Mouse (Mus musculus): ENCODE data around the gene Tas2r135.

- TF ChIP-seq CTCF (IDR thresholded peaks at IDR 0.05; ENCODE audit: extremely low read depth, insufficient read depth, insufficient read length, insufficient replicate concordance) (no peak), POLR2A (IDR thresholded peaks at IDR 0.05; ENCODE audit: low read depth, low read length) (no peak)
Measured at GRCm38 (mm10) chr6:42374701-42375100, 30.5 kb upstream of the Tas2r135 start.
